Mouse (Mus musculus) brain, embryonic 14.5 days (tissue): ENCODE data around the gene Edem2. TPM values are rescaled to one million over a fixed set of nuclear protein-coding genes. Genes with fewer than 3 reads are reported as not detected.

Experiments
- DNase-seq: peaks from one replicate; pipeline ENCODE4 v3.0.0-alpha.2; 2011; ENCODE audit warnings: low read depth
- CTCF ChIP-seq: fragments of 200-500 bp; IDR thresholded peaks from 2 replicates; pipeline ENCODE4 v1.5.1; 2012; ENCODE audit warnings: inconsistent platforms, mild to moderate bottlenecking, moderate library complexity, borderline replicate concordance; ENCODE audit not compliant: insufficient read depth, insufficient read length; ENCODE audit errors: extremely low read depth
- POLR2A ChIP-seq: fragments of 200-500 bp; IDR thresholded peaks from 2 replicates; pipeline ENCODE4 v1.6.1; 2012; ENCODE audit warnings: mild to moderate bottlenecking, inconsistent platforms, borderline replicate concordance; ENCODE audit not compliant: poor library complexity, insufficient read depth, insufficient read length, severe bottlenecking; ENCODE audit errors: extremely low read depth
- polyA plus RNA-seq: library from polyadenylated mRNA; depleted of rRNA; stranded (reverse); fragments of >200 nt; gene quantifications from 2 replicates; pipeline ENCODE4 v1.2.3, GENCODE M21; 2012

Gene Edem2
- polyA plus RNA-seq, 1 experiment, result 58.4 TPM

DNA sequence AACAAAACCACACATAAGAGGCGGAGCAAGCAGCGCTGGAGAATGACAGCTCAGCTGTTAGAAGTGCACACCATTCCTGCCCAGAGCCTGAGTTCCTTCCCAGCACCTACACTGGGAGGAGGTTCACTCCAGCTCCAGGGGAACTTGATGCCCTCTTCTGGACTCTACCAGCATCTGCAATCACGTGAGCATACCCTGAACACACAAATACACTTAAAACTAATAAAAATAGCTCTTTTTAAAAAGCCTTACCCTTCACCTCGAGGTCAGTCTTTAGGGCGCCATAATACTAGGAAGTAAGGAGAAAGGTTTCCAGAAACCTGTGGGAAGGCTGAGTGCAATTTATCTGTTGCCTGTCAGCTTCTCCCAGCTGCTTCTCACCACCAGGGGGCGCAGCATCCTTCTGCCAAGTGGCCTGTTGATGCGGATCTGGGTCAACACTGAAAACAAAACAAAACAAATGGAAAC, 33.1 kb downstream of the Edem2 start:
- peak; percentile 84 for DNase-seq
- peak; percentile 90 for TF ChIP-seq CTCF
- no peak for TF ChIP-seq POLR2A

DNA sequence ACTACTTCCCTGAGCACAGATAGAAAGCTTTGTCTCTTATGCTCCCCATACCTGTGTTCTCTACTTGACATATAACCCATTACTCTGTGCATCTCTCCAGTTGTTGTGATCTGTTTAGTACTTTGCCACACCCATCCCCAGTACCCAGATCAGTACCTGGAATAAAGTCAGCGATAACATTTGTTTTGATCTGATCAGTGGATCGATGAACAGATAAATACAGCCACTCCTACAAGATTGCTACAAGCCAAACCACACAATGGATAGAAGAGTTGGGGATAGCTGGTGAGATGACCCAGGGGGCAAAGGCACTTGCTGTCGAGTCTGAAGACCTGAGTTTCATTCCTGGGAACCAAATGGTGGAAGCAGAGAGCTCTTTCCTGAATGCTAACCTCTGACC, 34.0 kb downstream of the Edem2 start:
- no peak for TF ChIP-seq CTCF
- no peak for TF ChIP-seq POLR2A
- DNase-seq, result no peak

DNA sequence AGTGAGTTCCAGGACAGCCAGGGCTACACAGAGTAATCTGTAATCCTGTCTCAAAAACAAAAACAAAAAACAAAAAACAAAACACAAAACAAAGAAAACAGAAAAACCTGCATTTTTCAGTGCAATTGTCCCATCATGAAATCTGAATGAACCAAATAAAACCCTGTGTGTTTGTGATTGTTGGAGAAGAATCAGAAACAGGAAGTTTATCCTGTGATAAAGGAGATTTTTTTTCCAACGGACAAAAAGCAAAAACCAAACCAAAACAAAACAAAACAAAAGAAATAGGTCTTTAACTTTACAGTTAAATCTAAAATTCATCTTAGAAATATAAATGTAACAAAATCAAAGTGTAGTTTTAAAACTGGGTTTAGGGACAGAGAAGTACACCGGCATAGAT, 34.7 kb downstream of the Edem2 start:
- DNase-seq, result no peak
- TF ChIP-seq CTCF (no peak), POLR2A (no peak)

DNA sequence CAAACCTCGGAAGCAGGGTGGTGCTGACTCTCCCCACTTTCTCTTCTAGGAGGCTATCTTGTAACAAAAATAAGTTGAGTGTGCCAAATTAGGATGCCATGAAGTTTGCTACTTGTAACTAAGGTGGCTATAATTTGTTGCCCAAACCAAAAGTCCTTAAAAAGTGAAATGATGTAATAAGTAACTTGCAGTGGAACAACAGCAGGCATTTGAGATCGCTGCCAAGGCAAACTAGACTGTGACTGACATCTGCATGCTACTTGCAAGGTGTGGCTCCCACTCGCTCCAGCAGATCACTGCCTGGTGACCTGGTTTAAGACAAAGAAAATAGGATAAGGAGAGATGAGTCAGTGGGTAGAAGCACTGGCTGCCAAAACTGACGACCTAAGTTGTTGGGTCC, 36.1 kb downstream of the Edem2 start:
- TF ChIP-seq CTCF (no peak), POLR2A (no peak)
- DNase-seq, result no peak

DNA sequence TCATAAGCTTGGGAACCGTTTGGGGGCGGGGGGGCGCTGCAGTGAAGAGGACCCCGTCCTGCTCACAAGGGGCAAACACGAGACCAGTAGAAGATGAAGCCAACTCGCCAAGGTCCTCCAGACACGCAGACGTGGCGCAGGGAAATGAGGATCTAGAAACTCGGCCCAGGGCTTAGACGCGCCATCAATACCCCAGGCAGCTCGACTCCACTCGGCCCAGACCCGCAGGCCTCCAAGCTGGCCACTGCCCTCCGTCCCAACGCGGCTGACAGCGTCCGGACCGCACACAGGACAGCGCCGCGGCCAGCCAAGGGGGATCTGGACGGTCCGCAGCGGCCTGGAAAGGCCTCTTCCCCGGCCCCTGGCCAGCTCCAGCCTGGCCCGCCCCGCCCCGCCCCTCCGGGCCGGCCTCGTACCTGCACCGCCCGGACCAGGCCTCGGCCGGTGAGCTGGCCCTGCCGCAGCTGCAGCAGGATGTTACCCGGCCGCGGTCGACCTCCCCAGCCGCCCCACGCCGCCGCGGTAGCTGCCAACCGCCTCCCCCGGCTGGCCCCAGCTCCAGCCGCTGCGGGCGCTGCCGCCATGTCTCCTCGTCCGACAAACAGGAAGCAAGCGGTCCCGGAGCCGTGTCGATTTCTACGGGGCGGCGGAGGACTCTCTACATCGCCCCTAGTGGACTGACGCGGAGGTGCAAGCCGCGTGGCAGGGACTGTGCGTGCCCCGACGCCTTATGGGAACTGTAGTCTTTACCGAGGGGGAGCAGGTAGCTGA, 37.4 kb downstream of the Edem2 start, which contains the start of gene Trpc4ap:
Gene Trpc4ap (minus strand): TSS at position 662 of the 771 bp plus-strand sequence.
- peak; percentile 56 for TF ChIP-seq POLR2A
- TF ChIP-seq CTCF, result peak; percentile 98

DNA sequence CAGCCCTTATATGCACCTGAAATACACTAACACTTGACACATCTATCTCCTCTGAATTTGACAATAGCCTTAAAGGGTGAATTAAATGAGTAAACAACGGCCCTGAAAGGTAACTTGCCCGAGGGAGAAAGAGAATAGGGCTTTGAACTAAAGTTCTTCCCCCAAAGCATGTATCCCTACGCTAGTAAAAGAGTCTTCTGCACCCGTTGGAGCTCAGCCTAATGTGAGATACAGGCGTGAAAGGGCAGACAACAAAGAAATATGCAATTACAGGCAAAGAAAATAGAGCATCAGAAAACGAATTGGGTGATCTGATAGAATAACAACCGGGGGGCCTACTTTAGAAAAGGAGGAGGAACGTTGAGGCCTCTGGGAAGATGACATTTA, 37.9 kb downstream of the Edem2 start:
- no peak for DNase-seq
- TF ChIP-seq CTCF (no peak), POLR2A (no peak)

More for the DNA sequence above, 37.4 kb downstream of the Edem2 start, which contains the start of gene Trpc4ap:
- DNase-seq, result peak; percentile 97

DNA sequence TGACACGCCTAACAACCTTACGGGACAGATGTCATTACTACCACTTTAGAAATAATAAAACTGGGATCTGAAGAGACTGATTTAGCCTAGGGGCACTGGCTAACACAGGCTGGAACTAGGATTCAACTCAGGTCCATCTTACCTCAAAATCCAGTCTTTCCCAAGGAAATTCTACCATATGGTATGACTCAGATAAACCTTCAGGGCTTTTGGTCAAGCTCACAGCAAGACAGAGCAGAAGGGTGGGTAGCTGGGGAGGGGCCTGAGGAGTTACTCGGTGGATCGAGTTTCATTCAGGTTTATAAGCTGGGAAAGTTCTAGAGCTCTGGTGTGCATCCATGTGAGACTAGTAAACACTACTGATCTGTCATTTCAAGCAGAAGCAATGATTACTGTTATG, 40.1 kb downstream of the Edem2 start:
- no peak for DNase-seq
- TF ChIP-seq POLR2A, result no peak
- TF ChIP-seq CTCF, result no peak

DNA sequence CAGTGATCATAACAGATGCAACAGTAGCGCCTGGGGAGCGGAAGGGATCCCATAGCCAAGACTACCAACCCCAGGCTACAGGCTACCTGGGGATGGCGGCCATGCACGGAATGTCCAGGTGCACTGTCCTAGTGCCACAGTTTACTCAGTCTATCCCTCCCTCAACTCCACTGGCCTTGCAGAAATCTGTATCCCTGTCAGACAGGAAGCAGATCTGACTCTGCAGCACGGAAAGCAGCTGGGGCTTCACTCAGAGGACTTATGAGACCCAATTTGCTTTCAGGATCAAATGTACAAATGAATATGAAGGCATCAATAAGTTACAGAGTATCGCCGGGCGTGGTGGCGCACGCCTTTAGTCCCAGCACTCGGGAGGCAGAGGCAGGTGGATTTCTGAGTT, 41.5 kb downstream of the Edem2 start:
- DNase-seq, result no peak
- TF ChIP-seq CTCF (no peak), POLR2A (no peak)

DNA sequence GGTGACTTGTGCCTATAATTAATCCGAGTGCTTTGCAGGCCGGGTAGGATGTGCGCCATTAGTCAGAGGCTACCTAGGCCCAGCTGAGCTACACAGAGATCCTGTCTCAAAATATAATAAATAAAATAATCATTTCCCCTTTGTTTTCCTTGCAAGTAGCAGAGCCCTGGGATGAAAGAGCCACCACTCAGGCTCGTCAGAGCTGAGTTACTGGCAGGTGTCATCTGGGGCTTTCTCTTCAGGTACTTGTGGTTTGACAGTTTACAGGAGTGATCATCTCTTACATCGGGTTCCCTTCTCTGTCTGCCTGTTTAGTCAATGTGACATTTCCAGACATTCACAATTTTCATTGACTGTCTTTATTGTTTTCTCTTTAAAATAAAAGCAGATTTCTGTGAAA, 42.7 kb downstream of the Edem2 start:
- DNase-seq, result no peak

DNA sequence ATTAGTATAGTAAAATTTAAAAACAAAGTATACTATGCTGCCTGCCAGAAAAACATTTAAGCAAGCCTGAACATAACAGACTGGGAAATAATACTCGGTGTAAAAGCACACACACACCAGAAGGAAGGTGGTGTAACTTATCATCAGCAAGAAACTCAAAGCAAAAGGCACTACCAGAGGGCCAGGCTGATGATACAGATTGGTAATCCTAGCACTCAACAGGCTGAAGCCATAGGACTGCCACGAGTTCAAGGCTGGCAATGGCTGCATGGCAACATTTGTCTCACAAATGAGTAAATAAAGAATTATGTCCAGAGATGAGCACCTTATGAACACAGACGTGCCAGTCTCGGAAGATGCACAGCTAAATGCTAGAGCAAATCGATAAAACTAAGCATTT, 45.5 kb downstream of the Edem2 start:
- TF ChIP-seq POLR2A, result no peak
- no peak for TF ChIP-seq CTCF
- no peak for DNase-seq

More for the DNA sequence above, 42.7 kb downstream of the Edem2 start:
- no peak for TF ChIP-seq POLR2A
- TF ChIP-seq CTCF, result no peak

DNA sequence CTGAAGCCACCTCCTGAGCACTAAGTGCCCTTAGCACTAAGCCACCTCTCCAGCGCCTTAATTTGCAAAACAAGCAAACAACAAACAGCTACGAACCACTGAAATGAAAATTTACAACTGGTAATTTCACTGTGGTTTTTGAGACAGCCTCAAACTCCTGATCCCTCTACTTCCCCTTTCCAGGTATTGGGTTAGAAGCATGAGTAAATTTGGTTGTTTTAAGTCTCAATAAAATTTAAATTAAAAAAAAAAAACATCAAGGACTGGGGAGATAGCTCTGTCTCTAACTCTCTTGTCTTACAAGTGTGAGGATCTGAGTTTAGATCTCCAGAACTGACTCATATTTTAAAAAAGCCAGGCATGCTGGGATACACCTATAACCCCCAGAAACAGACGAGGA, 46.1 kb downstream of the Edem2 start:
- no peak for TF ChIP-seq CTCF
- TF ChIP-seq POLR2A, result no peak

DNA sequence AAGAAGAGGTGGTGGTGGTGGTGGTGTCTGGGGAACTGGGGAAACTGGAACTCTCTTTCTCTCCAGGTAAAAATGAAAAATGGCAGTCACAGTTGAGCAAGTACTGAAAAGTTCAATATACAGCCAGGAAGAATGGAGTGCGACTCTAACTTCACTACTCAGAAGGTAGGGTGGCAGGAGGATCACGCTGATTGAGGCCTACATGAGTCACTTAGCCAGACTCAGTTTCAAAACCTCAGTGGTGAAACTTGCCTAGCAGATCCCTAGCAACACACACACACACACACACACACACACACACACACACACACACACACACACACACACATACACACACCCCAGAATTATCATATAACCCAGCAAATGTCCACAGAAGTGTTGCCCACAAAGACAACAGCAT, 47.4 kb downstream of the Edem2 start:
- DNase-seq, result no peak

More for the DNA sequence above, 46.1 kb downstream of the Edem2 start:
- no peak for DNase-seq

More for the DNA sequence above, 47.4 kb downstream of the Edem2 start:
- TF ChIP-seq CTCF (no peak), POLR2A (no peak)
